Mouse (Mus musculus): ENCODE results near the gene Ercc6l. TPM values are rescaled to one million over a fixed set of nuclear protein-coding genes. Genes with fewer than 3 reads are reported as not detected.

The Ercc6l gene
- 0.14 and 0.15 TPM in 2 replicates for polyA plus RNA-seq (2012; rRNA removed; ENCODE audit: low replicate concordance)

GRCm38 (mm10) chrX:102156618-102157422, at the start of gene Ercc6l:
TSS of gene Ercc6l (minus strand) at chrX:102157091.

GRCm38 (mm10) chrX:102188712-102189497, 32.0 kb upstream of the Ercc6l start, which contains the start of gene Rps4x:
TSS of gene Rps4x (minus strand) at chrX:102189394.

GRCm38 (mm10) chrX:102119042-102119864, 37.6 kb downstream of the Ercc6l start, which contains the start of gene Pin4:
TSS of gene Pin4 (plus strand) at chrX:102119447.

Other genes with a start within 250 kb of the Ercc6l start
- gene Rtl5, start 85.8 kb downstream of the Ercc6l start, polyA plus RNA-seq (2012; rRNA removed; ENCODE audit: low replicate concordance): 0.74 and 2.7 TPM in 2 replicates
- not detected in 2 replicates for gene Pin4, start 37.6 kb downstream of the Ercc6l start, polyA plus RNA-seq (2012; rRNA removed; ENCODE audit: low replicate concordance)
- 42.9 and 55.9 TPM in 2 replicates for gene Rps4x, start 32.3 kb upstream of the Ercc6l start, polyA plus RNA-seq (2012; rRNA removed; ENCODE audit: low replicate concordance)
- 0.40 and 0.46 TPM in 2 replicates for gene Cited1, start 95.1 kb upstream of the Ercc6l start, polyA plus RNA-seq (2012; rRNA removed; ENCODE audit: low replicate concordance)

Data from duodenum, adult 2 months (tissue).